Mouse (Mus musculus) CD8-positive naive resting alpha-beta T cell, adult 2 months (primary cell): ENCODE data around the gene Smad5.
A peak's percentile ranks its signal among the peaks of the same experiment; 100 is the strongest.

Source experiments
- DNase-seq, 2 experiments: peaks; one replicate each; pipeline ENCODE4 v3.0.0; 2022; ENCODE audit warnings: low read depth in 2 of 2, low spot score in 2 of 2

The Smad5 gene

GRCm38 (mm10) chr13:56701924-56702323 is 886 bp upstream of the Smad5 start:
- no peak for DNase-seq

GRCm38 (mm10) chr13:56703222-56703870 is 536 bp downstream of the Smad5 start:
- DNase-seq, result peak; percentile 52 to 55

- peak; percentile 57 to 58 for DNase-seq
These were observed 1.1 kb downstream of the Smad5 start for GRCm38 (mm10) chr13:56703871-56704321.

DNA sequence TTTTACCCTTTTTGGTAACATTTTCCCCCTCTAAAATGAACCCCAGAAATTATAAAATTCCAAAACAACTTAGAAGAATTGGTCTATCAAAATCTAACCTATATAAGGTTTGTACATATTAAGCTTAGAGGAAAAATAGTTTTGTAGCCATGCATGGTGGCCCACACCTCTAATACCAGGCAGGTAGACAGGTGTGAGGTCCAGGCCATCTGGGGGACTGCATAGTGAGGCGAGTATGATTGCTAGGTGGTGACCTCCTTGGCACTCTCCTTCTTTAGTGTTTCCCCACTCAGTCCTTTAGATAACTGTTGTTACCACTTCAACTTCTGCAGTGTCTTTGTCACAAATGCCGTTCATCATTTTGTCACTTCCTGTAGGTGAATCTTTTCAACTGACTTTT is 1.8 kb downstream of the Smad5 start:
- no peak for DNase-seq

GRCm38 (mm10) chr13:56707111-56707510 is 4.3 kb downstream of the Smad5 start:
- no peak for DNase-seq

- no peak for DNase-seq
These were observed 4.8 kb downstream of the Smad5 start for GRCm38 (mm10) chr13:56707606-56708005.

DNA sequence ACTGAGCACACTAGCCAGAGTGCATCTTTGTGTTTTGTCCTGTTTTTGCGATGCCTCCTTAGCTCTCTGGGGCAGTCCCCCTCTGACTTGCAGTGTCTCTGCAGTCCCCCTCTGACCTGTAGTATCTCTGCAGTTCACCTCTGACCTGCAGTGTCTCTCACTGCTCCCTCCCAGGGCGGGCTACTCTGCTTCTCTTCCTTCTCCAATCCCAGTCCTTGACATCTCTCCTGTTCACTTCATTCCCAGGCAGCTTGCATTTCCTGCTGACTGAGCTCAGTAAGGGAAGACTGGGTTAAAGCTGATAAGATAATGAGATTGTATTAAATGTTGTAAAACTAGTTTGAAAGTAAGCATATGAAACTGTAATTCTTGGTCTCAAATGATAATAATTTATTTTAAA is 7.8 kb downstream of the Smad5 start:
- DNase-seq, result no peak

DNA sequence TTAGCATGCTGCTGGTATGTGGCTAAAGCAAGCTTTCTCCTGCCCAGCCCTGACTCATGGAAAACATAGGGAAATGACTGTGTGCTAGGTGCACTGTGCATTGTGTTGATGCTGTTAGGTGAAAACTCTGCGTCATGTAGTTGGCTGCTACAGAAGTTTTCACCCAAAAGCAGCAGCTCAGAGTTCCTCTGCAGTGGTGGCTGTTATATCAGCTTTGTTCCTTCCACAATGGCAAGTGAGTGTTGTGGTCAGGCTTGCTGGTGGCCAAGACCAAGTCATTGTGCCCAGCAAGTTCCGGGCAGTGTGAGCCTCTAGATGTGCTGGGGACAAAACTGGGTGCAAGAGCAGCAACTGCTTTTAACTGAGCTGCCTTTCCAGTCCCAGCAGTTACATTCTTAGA is 9.4 kb downstream of the Smad5 start:
- DNase-seq, result no peak

DNA sequence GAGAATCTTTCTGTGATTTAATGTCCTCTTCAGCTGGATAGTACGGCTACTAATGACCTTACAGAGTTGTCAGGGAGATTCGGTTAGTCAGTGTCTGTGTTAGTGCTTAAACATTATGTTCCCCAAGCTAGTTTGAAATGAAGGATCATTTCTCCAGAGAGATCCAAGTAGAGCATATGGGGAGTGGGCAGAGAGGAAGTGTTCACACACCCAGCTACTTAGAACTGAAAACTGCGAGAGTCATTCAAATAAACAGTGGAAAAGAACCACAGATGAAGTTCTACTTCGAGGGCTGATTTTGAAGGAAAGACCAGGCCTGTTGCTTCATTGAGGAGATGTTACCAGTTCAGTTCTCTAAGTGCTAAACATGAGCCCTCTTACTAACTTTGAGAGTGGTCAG is 23.7 kb downstream of the Smad5 start:
- no peak for DNase-seq

DNA sequence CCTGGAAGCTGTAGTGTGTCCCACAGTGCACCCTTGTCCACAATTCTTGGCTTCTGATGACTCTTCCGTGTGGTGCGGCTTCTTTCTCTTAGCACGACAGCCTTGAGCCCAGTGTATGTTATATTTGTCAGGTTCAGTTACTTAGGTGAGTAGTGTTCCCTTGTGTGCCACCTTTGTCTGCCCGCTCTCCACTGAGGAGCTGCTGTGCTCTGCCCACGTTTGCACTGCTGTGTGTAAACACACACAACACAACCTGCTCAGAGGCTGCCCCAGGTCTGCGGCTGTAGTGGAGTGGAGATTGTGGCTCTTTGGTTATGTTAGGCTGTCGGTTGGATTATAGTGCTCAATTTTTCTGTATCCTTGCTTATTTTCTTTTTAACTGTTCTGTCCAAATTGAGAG is 26.2 kb downstream of the Smad5 start:
- no peak for DNase-seq

- no peak for DNase-seq
These were observed 31.8 kb downstream of the Smad5 start for GRCm38 (mm10) chr13:56734617-56735016.

DNA sequence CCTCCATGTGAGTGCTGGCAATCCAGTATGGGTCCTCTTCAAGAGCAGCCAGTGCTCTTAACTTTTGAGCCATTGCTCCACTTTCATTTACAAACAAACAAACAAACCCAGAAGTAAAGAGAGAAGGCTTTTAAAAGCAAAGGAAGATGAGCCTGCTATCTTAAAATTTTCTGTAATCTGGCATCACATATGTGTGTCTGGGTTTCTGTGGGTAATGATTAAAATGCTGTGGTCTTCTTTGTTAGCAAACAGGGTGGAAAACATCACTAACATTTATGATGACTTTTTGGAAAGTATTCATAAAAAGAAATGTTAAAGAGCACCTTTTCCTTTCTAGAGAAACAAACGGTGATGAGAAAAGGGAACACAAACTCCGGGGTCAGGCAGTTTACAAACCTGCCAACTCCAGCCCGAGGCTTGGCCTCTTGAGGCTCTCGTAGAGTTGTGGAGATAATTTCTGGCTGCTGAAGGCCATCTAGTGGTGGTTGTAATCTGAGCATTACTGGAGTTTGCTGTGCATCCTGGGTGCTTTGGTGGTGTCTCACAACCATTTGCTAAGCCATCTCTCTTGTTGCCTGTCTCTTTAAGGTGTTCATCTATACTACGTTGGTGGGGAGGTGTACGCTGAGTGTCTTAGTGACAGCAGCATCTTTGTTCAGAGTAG is 32.5 kb downstream of the Smad5 start:
- DNase-seq, result no peak

DNA sequence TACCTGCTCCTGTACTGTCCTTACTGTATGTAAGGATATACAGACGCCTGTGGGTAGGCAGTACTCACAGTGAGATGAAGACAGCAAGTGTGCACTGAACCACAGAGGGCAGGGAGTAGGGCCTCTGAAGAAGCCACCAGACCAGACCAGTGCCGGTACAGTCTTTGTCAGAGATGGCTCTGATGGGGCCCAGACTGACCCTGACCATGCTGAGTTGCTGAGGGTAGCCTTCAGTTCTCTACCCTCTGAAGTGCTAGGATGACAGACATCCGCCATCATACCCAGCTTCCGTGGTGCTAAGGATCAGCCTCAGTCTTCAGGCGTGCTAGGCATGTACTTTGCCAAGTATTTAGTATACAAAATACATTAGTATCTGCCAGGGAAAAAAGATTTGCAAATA is 36.7 kb downstream of the Smad5 start:
- no peak for DNase-seq

- DNase-seq, result no peak
These were observed 37.7 kb downstream of the Smad5 start for GRCm38 (mm10) chr13:56740496-56740895.

- DNase-seq, result no peak
These were observed 38.9 kb downstream of the Smad5 start for GRCm38 (mm10) chr13:56741691-56742090.

GRCm38 (mm10) chr13:56742325-56742901 is 39.6 kb downstream of the Smad5 start:
- no peak for DNase-seq

GRCm38 (mm10) chr13:56746739-56747532 is 44.1 kb downstream of the Smad5 start:
- no peak for DNase-seq

GRCm38 (mm10) chr13:56747554-56747953 is 44.7 kb downstream of the Smad5 start:
- no peak for DNase-seq

GRCm38 (mm10) chr13:56749377-56749776 is 46.6 kb downstream of the Smad5 start:
- DNase-seq, result no peak

DNA sequence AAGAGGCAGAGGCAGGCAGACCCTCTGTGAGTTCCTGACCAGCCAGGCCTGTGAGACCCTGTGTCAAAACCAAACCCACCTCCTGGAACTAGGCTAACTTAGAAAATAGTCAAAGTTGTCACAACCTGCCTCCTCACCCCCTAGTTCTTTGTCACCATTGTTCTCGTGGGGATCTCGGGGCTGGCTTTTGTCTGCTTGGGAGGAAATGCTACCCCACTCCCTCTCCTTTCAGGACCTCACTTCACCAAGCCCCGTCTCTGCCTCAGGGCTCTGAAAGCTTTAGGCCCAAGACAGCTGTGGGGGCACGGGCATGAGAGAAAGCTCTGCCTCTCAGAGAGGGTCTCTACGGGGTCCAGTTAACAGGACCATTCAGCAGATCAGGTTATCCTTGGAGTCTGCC is 49.0 kb downstream of the Smad5 start:
- no peak for DNase-seq

DNA sequence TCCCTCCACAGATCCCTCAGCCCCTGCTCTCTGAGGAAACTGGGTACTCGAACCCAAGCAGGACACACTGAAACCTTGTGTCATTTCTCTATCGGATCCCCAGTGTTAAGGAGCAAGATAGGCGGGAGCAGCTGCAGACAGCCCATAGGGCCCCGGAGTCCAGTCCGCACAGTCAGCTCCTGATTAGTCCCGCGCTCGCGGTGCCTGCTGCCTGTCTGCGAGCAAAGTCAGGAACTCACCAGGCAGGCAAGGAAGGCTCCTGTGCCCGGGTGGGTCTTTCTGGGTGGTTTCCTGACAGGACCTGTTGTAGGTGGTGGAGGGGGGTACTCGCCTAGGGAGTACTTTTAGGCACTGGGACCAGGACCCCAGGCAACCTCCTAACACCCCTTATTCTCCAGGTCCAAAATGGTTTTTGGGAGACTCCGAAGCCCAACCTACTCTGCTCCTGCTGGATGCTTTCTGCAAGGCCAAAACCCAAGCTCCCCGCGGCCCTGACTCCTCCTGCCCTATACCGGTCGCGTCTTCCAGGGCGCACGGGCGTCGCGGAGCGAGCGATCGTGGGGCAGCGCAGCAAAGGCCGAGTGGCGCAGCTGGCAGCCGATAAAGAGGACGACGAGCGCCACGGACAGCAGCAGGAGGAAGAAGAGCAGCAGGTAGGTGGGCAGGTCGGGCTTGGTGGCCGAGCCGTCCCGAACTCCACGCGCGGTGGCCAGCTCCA is 49.8 kb downstream of the Smad5 start:
- DNase-seq, result no peak
